ENCODE assay signal across 11 mouse cellular contexts in the genomic region with DNA sequence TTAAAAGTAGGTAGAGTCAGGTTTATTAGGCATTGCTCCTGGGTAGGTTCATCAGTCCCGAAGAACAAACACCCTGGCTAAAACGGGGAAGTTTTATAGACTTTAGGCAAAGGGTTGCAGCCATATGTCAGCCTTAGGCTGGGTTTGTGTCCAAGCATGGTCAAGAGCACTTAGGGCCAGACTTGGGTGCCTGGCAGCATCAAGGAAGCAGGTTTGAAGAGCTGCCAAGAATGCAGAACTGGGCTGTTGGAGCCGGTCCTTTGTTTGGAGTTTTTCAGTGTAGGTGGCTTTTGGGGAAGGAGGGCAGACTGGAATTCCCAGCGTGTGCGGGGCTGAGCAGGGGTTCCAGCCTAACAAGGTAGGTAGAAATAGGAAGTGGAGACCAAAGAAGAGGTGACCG. TPM values are rescaled to one million over a fixed set of nuclear protein-coding genes. Genes with fewer than 3 reads are reported as not detected.
DNase-seq lines count a peak whose midpoint lies in the region; ATAC-seq lines count a peak whose summit lies in the region.
"Had no signal": no experiment of that assay in that cellular context is flagged by ENCODE, and none has a peak within 500 bp of the region (broad histone marks: within the 10 kb centered on the region; RNA-seq: fewer than 3 reads in every experiment).

No protein-coding gene starts in this region.

- H3K9ac ChIP-seq in lung, embryonic 15.5 days, result no peak overlapping the region
- H3K9ac ChIP-seq in forebrain, embryonic 14.5 days (ENCODE audit: low read length), result no peak overlapping the region

- H3K36me3 ChIP-seq in lung, embryonic 15.5 days, result no peaks in the 10 kb centered on the region
- H3K36me3 ChIP-seq in forebrain, embryonic 14.5 days (ENCODE audit: control insufficient read depth, insufficient read depth, low read length), result no peaks in the 10 kb centered on the region

- no peaks in the 10 kb centered on the region for H3K9me3 ChIP-seq in lung, embryonic 15.5 days
- no peaks in the 10 kb centered on the region for H3K9me3 ChIP-seq in forebrain, embryonic 14.5 days (replicated peaks; ENCODE audit: control insufficient read depth, low read length)

- ATAC-seq in lung, embryonic 15.5 days (ENCODE audit: borderline replicate concordance, extremely low read depth, low FRiP score, low TSS enrichment), result no peak
- no peak for ATAC-seq in forebrain, embryonic 14.5 days

- H3K27me3 ChIP-seq in lung, embryonic 15.5 days, result no peaks in the 10 kb centered on the region
- no peaks in the 10 kb centered on the region for H3K27me3 ChIP-seq in forebrain, embryonic 14.5 days (replicated peaks; ENCODE audit: control insufficient read depth, insufficient read depth, low read length)

- peak overlapping the region; percentile 10 for H3K4me3 ChIP-seq in brown adipose tissue, adult 24 weeks (ENCODE audit: insufficient read depth, low read depth, low read length)
- H3K4me3 ChIP-seq in lung, embryonic 15.5 days, result no peak overlapping the region
- no peak overlapping the region for H3K4me3 ChIP-seq in forebrain, embryonic 14.5 days (ENCODE audit: low read depth, low read length)

- no peak overlapping the region for H3K4me2 ChIP-seq in lung, embryonic 15.5 days
- no peak overlapping the region for H3K4me2 ChIP-seq in forebrain, embryonic 14.5 days (ENCODE audit: low read length)

- peak overlapping the region; percentile 87 for H3K27ac ChIP-seq in brown adipose tissue, adult 24 weeks (replicated peaks; ENCODE audit: low read depth, low read length)
- H3K27ac ChIP-seq in lung, embryonic 15.5 days, result peak overlapping the region; percentile 66
- no peak overlapping the region for H3K27ac ChIP-seq in forebrain, embryonic 14.5 days (ENCODE audit: low read depth, low read length)

- H3K4me1 ChIP-seq in brown adipose tissue, adult 24 weeks (ENCODE audit: control insufficient read depth, insufficient read depth, insufficient read length, low read length), result peaks cover 3% of the 10 kb centered on the region
- peaks cover 57% of the 10 kb centered on the region for H3K4me1 ChIP-seq in lung, embryonic 15.5 days
- no peaks in the 10 kb centered on the region for H3K4me1 ChIP-seq in forebrain, embryonic 14.5 days (ENCODE audit: control insufficient read depth, insufficient read depth, low read length)

- WGBS in lung, embryonic 15.5 days, result 39% methylated on average over 6 of the region's 6 CpGs
- 74% methylated on average over 6 of the region's 6 CpGs for WGBS in forebrain, embryonic 14.5 days

- DNase-seq in adrenal gland, postnatal 10 days, result peak; percentile 33
- DNase-seq in adrenal gland, postnatal 4 days (ENCODE audit: low spot score in 2 of 2), result no peak
- DNase-seq in heart, postnatal 4 days, result peak; percentile 50
- no peak for DNase-seq in forebrain, embryonic 14.5 days (ENCODE audit: low spot score)
- no peak for DNase-seq in right cerebral cortex, postnatal 4 days
- no peak for DNase-seq in layer of hippocampus, adult 9-10 months (ENCODE audit: low spot score)
- DNase-seq: embryo, embryonic 11 days had no signal

RNA-seq across cellular contexts. Expression of a gene that starts 14.6 kb away (rescaled TPM):
- under 1 TPM; 0.27 TPM for total RNA-seq in adrenal gland, postnatal 10 days (2021)
- under 1 TPM in 1 of 2 experiments, not detected in 1; 0.28 TPM for total RNA-seq in adrenal gland, postnatal 4 days (2021)
- not detected in 2 replicates for polyA plus RNA-seq in brown adipose tissue, adult 24 weeks (2012; ENCODE audit: insufficient read depth, insufficient read length, missing spikeins)
- total RNA-seq in heart, postnatal 4 days (2021), result 1 to 10 TPM; 2.2 to 2.6 TPM
- polyA plus RNA-seq in lung, embryonic 15.5 days (2015; fragmentation: Nextera tagmentation; extraction: Ambion mirVana), result 1.4 and 2.0 TPM in 2 replicates
- not detected in 2 replicates for polyA plus RNA-seq in forebrain, embryonic 14.5 days (2014; fragmentation: Nextera tagmentation; extraction: Ambion mirVana)

RNA-seq across cellular contexts. Expression of a gene that starts 15.0 kb away (rescaled TPM):
- total RNA-seq in adrenal gland, postnatal 10 days (2021), result 10 to 100 TPM; 20.9 to 24.9 TPM
- 10 to 100 TPM; 21.6 to 22.0 TPM for total RNA-seq in adrenal gland, postnatal 4 days (2021)
- polyA plus RNA-seq in brown adipose tissue, adult 24 weeks (2012; ENCODE audit: insufficient read depth, insufficient read length, missing spikeins), result 7.3 and 9.2 TPM in 2 replicates
- 10 to 100 TPM; 25.7 to 28.3 TPM for total RNA-seq in heart, postnatal 4 days (2021)
- 19.0 and 22.5 TPM in 2 replicates for polyA plus RNA-seq in lung, embryonic 15.5 days (2015; fragmentation: Nextera tagmentation; extraction: Ambion mirVana)
- polyA plus RNA-seq in forebrain, embryonic 14.5 days (2014; fragmentation: Nextera tagmentation; extraction: Ambion mirVana), result 3.2 and 5.0 TPM in 2 replicates

RNA-seq across cellular contexts. Expression of a gene that starts 29.3 kb away (rescaled TPM):
- not detected for total RNA-seq in adrenal gland, postnatal 10 days (2021)
- total RNA-seq in adrenal gland, postnatal 4 days (2021), result not detected
- polyA plus RNA-seq in brown adipose tissue, adult 24 weeks (2012; ENCODE audit: insufficient read depth, insufficient read length, missing spikeins), result not detected in 2 replicates
- total RNA-seq in heart, postnatal 4 days (2021), result not detected
- polyA plus RNA-seq in lung, embryonic 15.5 days (2015; fragmentation: Nextera tagmentation; extraction: Ambion mirVana), result not detected in 2 replicates
- polyA plus RNA-seq in forebrain, embryonic 14.5 days (2014; fragmentation: Nextera tagmentation; extraction: Ambion mirVana), result not detected in 2 replicates
- total RNA-seq: heart, postnatal 36 days had no signal
- polyA plus RNA-seq: limb, embryonic 14.5 days had no signal

RNA-seq across cellular contexts. Expression of a gene that starts 48.2 kb away (rescaled TPM):
- total RNA-seq in adrenal gland, postnatal 10 days (2021), result not detected
- not detected for total RNA-seq in adrenal gland, postnatal 4 days (2021)
- polyA plus RNA-seq in brown adipose tissue, adult 24 weeks (2012; ENCODE audit: insufficient read depth, insufficient read length, missing spikeins), result not detected in 2 replicates
- not detected for total RNA-seq in heart, postnatal 4 days (2021)
- polyA plus RNA-seq in lung, embryonic 15.5 days (2015; fragmentation: Nextera tagmentation; extraction: Ambion mirVana), result not detected in 2 replicates
- not detected in 2 replicates for polyA plus RNA-seq in forebrain, embryonic 14.5 days (2014; fragmentation: Nextera tagmentation; extraction: Ambion mirVana)
- total RNA-seq: heart, postnatal 36 days had no signal

RNA-seq across cellular contexts. Expression of a gene that starts 55.3 kb away (rescaled TPM):
- not detected for total RNA-seq in adrenal gland, postnatal 10 days (2021)
- total RNA-seq in adrenal gland, postnatal 4 days (2021), result not detected
- not detected in 2 replicates for polyA plus RNA-seq in brown adipose tissue, adult 24 weeks (2012; ENCODE audit: insufficient read depth, insufficient read length, missing spikeins)
- total RNA-seq in heart, postnatal 4 days (2021), result not detected
- not detected in 2 replicates for polyA plus RNA-seq in lung, embryonic 15.5 days (2015; fragmentation: Nextera tagmentation; extraction: Ambion mirVana)
- polyA plus RNA-seq in forebrain, embryonic 14.5 days (2014; fragmentation: Nextera tagmentation; extraction: Ambion mirVana), result not detected in 2 replicates
- total RNA-seq: heart, postnatal 36 days had no signal
- polyA plus RNA-seq: limb, embryonic 14.5 days had no signal

Comparison
In these comparisons a context has a peak if more than half of its experiments do, and no peak if none do; other contexts are left out.
1. DNase-seq: peak in adrenal gland, postnatal 10 days (single experiment) and heart, postnatal 4 days (single experiment); none in adrenal gland, postnatal 4 days (0 of 2), forebrain, embryonic 14.5 days (single experiment), right cerebral cortex, postnatal 4 days (single experiment) and layer of hippocampus, adult 9-10 months (single experiment).